Mouse (Mus musculus): ENCODE results near the gene Gm20388.
A peak's percentile ranks its signal among the peaks of the same experiment; 100 is the strongest.
"Not testable (repeated sequence)": the region's sequence is repeated elsewhere in the genome, so short reads cannot be mapped to it uniquely, and the experiment has no call there.

The Gm20388 gene

GRCm38 (mm10) chr8:123426511-123427509, 3516.2 kb downstream of the Gm20388 start:
- no peak for DNase-seq

- DNase-seq, result no peak
Observed at GRCm38 (mm10) chr8:123427639-123428275, 3517.1 kb downstream of the Gm20388 start.

- no peak for DNase-seq
Observed at GRCm38 (mm10) chr8:123428343-123428893, 3517.8 kb downstream of the Gm20388 start.

GRCm38 (mm10) chr8:123428939-123429721, 3518.5 kb downstream of the Gm20388 start:
- DNase-seq, result no peak

- DNase-seq, result not testable (repeated sequence)
Observed at GRCm38 (mm10) chr8:123429722-123430013, 3519.0 kb downstream of the Gm20388 start.

GRCm38 (mm10) chr8:123430936-123431335, 3520.3 kb downstream of the Gm20388 start:
- not testable (repeated sequence) for DNase-seq

- no peak for DNase-seq
Observed at GRCm38 (mm10) chr8:123431616-123432365, 3521.2 kb downstream of the Gm20388 start.

- no peak for DNase-seq
Observed at GRCm38 (mm10) chr8:123432381-123432780, 3521.7 kb downstream of the Gm20388 start.

GRCm38 (mm10) chr8:123433241-123433974, 3522.8 kb downstream of the Gm20388 start:
- not testable (repeated sequence) for DNase-seq

GRCm38 (mm10) chr8:123441788-123442187, 3531.1 kb downstream of the Gm20388 start:
- DNase-seq, result no peak

- DNase-seq, result no peak
Observed at GRCm38 (mm10) chr8:123442351-123442750, 3531.7 kb downstream of the Gm20388 start.

GRCm38 (mm10) chr8:123442871-123443575, 3532.4 kb downstream of the Gm20388 start:
- DNase-seq, result peak; percentile 94 to 95

- DNase-seq, result no peak
Observed at GRCm38 (mm10) chr8:123443576-123443921, 3532.9 kb downstream of the Gm20388 start.

- peak in 1 of 2 experiments; percentile 23 for DNase-seq
Observed at GRCm38 (mm10) chr8:123444131-123444530, 3533.5 kb downstream of the Gm20388 start.

GRCm38 (mm10) chr8:123445981-123446380, 3535.3 kb downstream of the Gm20388 start:
- DNase-seq, result no peak

GRCm38 (mm10) chr8:123446799-123447198, 3536.2 kb downstream of the Gm20388 start:
- DNase-seq, result no peak

- DNase-seq, result no peak
Observed at GRCm38 (mm10) chr8:123450783-123451182, 3540.1 kb downstream of the Gm20388 start.

- DNase-seq, result not testable (repeated sequence)
Observed at GRCm38 (mm10) chr8:123451747-123452146, 3541.1 kb downstream of the Gm20388 start.

- DNase-seq, result no peak
Observed at GRCm38 (mm10) chr8:123452149-123452548, 3541.5 kb downstream of the Gm20388 start.

GRCm38 (mm10) chr8:123453291-123453690, 3542.7 kb downstream of the Gm20388 start:
- no peak for DNase-seq

- no peak for DNase-seq
Observed at GRCm38 (mm10) chr8:123453951-123454350, 3543.3 kb downstream of the Gm20388 start.
